Mouse (Mus musculus) CH12.LX (cell line): ENCODE measurements around the gene Tpsab1. TPM values are rescaled to one million over a fixed set of nuclear protein-coding genes. Genes with fewer than 3 reads are reported as not detected.

Source experiments
- DNase-seq: peaks from one replicate; pipeline ENCODE4 v3.0.0-alpha.2; 2013; ENCODE audit errors: extremely low read depth
- H3K27ac ChIP-seq: 2 replicates; pipeline ENCODE4 v1.5.1; 2012; ENCODE audit warnings: low read depth, mild to moderate bottlenecking, control low read depth, moderate library complexity; ENCODE audit not compliant: insufficient read depth
- H3K27me3 ChIP-seq: replicated peaks from 2 replicates; pipeline ENCODE3; 2012; ENCODE audit warnings: inconsistent platforms
- H3K36me3 ChIP-seq, 2 experiments: replicated peaks in 1 of 2; 2 replicates each; pipeline versions ENCODE3 to v1.6.1; 2012; ENCODE audit warnings: inconsistent platforms in 1 of 2, low read length in 1 of 2, mild to moderate bottlenecking in 1 of 2, mixed read lengths in 1 of 2, moderate library complexity in 1 of 2; ENCODE audit not compliant: control insufficient read depth in 1 of 2, insufficient read depth in 1 of 2
- H3K4me1 ChIP-seq, 2 experiments: 2 replicates each; pipeline ENCODE4 v1.6.1; 2012; ENCODE audit warnings: inconsistent platforms in 1 of 2, moderate library complexity in 1 of 2; ENCODE audit not compliant: insufficient read depth in 2 of 2, control insufficient read depth in 1 of 2
- H3K4me2 ChIP-seq: 2 replicates; pipeline ENCODE4 v1.6.1; 2012; ENCODE audit warnings: low read depth, mild to moderate bottlenecking, control low read depth; ENCODE audit not compliant: poor library complexity, insufficient read depth, severe bottlenecking
- H3K4me3 ChIP-seq, 3 experiments: fragments of 150-350 bp in 1 of 3; sonication (generic) in 1 of 3; replicated peaks in 1 of 3; 2 replicates each; pipeline versions ENCODE3 to v1.5.1; 2011 to 2012; ENCODE audit warnings: low read depth in 2 of 3, low read length in 2 of 3, mild to moderate bottlenecking in 2 of 3, moderate library complexity in 2 of 3, control low read depth in 1 of 3, improper control_type of control experiment in 1 of 3, inconsistent platforms in 1 of 3, mixed read lengths in 1 of 3; ENCODE audit not compliant: poor library complexity in 1 of 3
- H3K79me2 ChIP-seq: replicated peaks from 2 replicates; pipeline ENCODE4 v1.6.1; 2012; ENCODE audit warnings: mild to moderate bottlenecking, moderate library complexity; ENCODE audit not compliant: control insufficient read depth, poor library complexity, insufficient read depth, severe bottlenecking; ENCODE audit errors: extremely low read depth
- H3K9ac ChIP-seq: 2 replicates; pipeline ENCODE4 v1.6.1; 2012; ENCODE audit warnings: low read depth, mild to moderate bottlenecking, control low read depth, moderate library complexity; ENCODE audit not compliant: insufficient read depth
- H3K9me3 ChIP-seq: replicated peaks from 2 replicates; pipeline ENCODE3; 2012; ENCODE audit warnings: low read length, inconsistent platforms, mixed read lengths
- CHD1 ChIP-seq: IDR thresholded peaks from 2 replicates; pipeline ENCODE4 v1.6.1; 2012; ENCODE audit warnings: low read depth, low read length, improper control_type of control experiment, inconsistent platforms
- CTCF ChIP-seq, 2 experiments: IDR thresholded peaks in 1 of 2; conservative IDR thresholded peaks in 1 of 2; 2 replicates each; pipeline ENCODE4 v1.5.1; 2011 to 2012; ENCODE audit warnings: low read depth in 2 of 2, low read length in 2 of 2, improper control_type of control experiment in 1 of 2, inconsistent platforms in 1 of 2, mild to moderate bottlenecking in 1 of 2, moderate library complexity in 1 of 2
- ELF1 ChIP-seq: IDR thresholded peaks from 2 replicates; pipeline ENCODE4 v1.6.1; 2014; ENCODE audit warnings: low read depth, mild to moderate bottlenecking, inconsistent platforms, low read length, improper control_type of control experiment
- ETS1 ChIP-seq: conservative IDR thresholded peaks from 2 replicates; pipeline ENCODE4 v1.6.1; 2012; ENCODE audit warnings: low read depth, mild to moderate bottlenecking, inconsistent platforms, low read length, improper control_type of control experiment, moderate library complexity
- IRF4 ChIP-seq: IDR thresholded peaks from 2 replicates; pipeline ENCODE4 v1.6.1; 2014; ENCODE audit warnings: low read depth, mild to moderate bottlenecking, inconsistent platforms, low read length, improper control_type of control experiment
- MAX ChIP-seq: IDR thresholded peaks from 2 replicates; pipeline ENCODE4 v1.6.1; 2011; ENCODE audit warnings: low read length, improper control_type of control experiment
- MXI1 ChIP-seq: IDR thresholded peaks from 2 replicates; pipeline ENCODE4 v1.6.1; 2011; ENCODE audit warnings: mild to moderate bottlenecking, low read depth, low read length, improper control_type of control experiment
- NELFE ChIP-seq: IDR thresholded peaks from 2 replicates; pipeline ENCODE4 v1.6.1; 2011; ENCODE audit warnings: low read depth, low read length, improper control_type of control experiment
- POLR2AphosphoS2 ChIP-seq: IDR thresholded peaks from 2 replicates; pipeline ENCODE4 v1.6.1; 2011; ENCODE audit warnings: low read depth, low read length, improper control_type of control experiment
- RAD21 ChIP-seq: IDR thresholded peaks from 2 replicates; pipeline ENCODE4 v1.6.1; 2011; ENCODE audit warnings: low read depth, mild to moderate bottlenecking, low read length, improper control_type of control experiment, moderate library complexity
- SIN3A ChIP-seq: IDR thresholded peaks from 2 replicates; pipeline ENCODE4 v1.6.1; 2012; ENCODE audit warnings: low read length, improper control_type of control experiment, inconsistent platforms
- SMC3 ChIP-seq: IDR thresholded peaks from 2 replicates; pipeline ENCODE4 v1.6.1; 2011; ENCODE audit warnings: low read depth, low read length, improper control_type of control experiment
- TBP ChIP-seq: conservative IDR thresholded peaks from 2 replicates; pipeline ENCODE4 v1.6.1; 2011; ENCODE audit warnings: low read depth, low read length, improper control_type of control experiment
- TCF12 ChIP-seq: IDR thresholded peaks from 2 replicates; pipeline ENCODE4 v1.6.1; 2014; ENCODE audit warnings: low read depth, mild to moderate bottlenecking, inconsistent platforms, low read length, improper control_type of control experiment
- UBTF ChIP-seq: IDR thresholded peaks from 2 replicates; pipeline ENCODE4 v1.6.1; 2012; ENCODE audit warnings: low read depth, mild to moderate bottlenecking, inconsistent platforms, low read length, improper control_type of control experiment, moderate library complexity
- USF1 ChIP-seq: IDR thresholded peaks from 2 replicates; pipeline ENCODE4 v1.6.1; 2014; ENCODE audit warnings: low read depth, mild to moderate bottlenecking, inconsistent platforms, low read length, improper control_type of control experiment
- USF2 ChIP-seq: conservative IDR thresholded peaks from 2 replicates; pipeline ENCODE4 v1.6.1; 2011; ENCODE audit warnings: low read depth, low read length, improper control_type of control experiment
- ZC3H11A ChIP-seq: IDR thresholded peaks from 2 replicates; pipeline ENCODE4 v1.6.1; 2012; ENCODE audit warnings: low read depth, mild to moderate bottlenecking, inconsistent platforms, low read length, improper control_type of control experiment
- ZKSCAN1 ChIP-seq: IDR thresholded peaks from 2 replicates; pipeline ENCODE4 v1.6.1; 2012; ENCODE audit warnings: low read depth, inconsistent platforms, low read length, improper control_type of control experiment, borderline replicate concordance
- ZMIZ1 ChIP-seq: IDR thresholded peaks from 2 replicates; pipeline ENCODE4 v1.6.1; 2012; ENCODE audit warnings: low read depth, mild to moderate bottlenecking, inconsistent platforms, low read length, improper control_type of control experiment
- ZNF384 ChIP-seq: IDR thresholded peaks from 2 replicates; pipeline ENCODE4 v1.6.1; 2012; ENCODE audit warnings: low read depth, low read length, improper control_type of control experiment, inconsistent platforms
- dilution Hi-C: fragments of 300-500 bp; cut with MboI; formaldehyde crosslinking; loops from 2 replicates; pipeline ENCODE4 v1.14.3; 2020; ENCODE audit warnings: low sequenced_read_pairs; ENCODE audit not compliant: extremely low pct_unique_long_range_greater_than_20kb, extremely low pct_ligation_motif_present
- in situ Hi-C: fragments of 300-500 bp; cut with MboI; formaldehyde crosslinking; loops from 3 replicates; pipeline ENCODE4 v1.14.3; 2019; ENCODE audit warnings: low sequenced_read_pairs, low pct_ligation_motif_present, low pct_unique_long_range_greater_than_20kb, mixed read lengths
- polyA plus RNA-seq: library from polyadenylated mRNA; unstranded; fragments of >175 nt; gene quantifications from 2 replicates; pipeline ENCODE4 v1.2.1, GENCODE M21; 2012; ENCODE audit warnings: low read depth; ENCODE audit not compliant: insufficient read length
- total RNA-seq, 2 experiments: library from RNA; depleted of rRNA; stranded (reverse); fragments of 300-350 nt in 1 of 2; fragments of >200 nt in 1 of 2; gene quantifications; 2 replicates each; pipeline ENCODE4 v1.2.3; 2012 to 2014

The Tpsab1 gene
- total and polyA plus RNA-seq, 3 experiments: not detected

DNA sequence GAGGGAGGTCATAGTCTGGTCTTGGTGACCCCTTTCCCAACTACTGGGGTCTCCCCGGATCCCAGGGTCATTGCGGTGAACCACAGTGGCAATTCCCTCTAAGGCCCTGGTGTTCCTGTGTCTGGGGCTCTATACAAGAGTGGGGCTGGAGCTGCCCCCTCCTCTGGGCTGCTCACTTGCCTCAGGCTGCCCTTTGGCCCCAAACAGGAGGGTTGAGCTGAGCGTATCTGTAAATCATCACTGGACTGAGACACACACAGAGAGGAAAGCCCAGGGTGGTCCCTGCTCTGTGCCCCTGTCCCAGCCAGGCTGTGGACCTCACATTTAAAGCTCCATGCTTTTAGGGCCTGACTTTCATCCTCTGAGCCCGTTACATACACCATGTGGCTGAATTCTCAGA lies 7.1 kb downstream of the Tpsab1 start:
- dilution Hi-C loops: no loop called here
- peaks cover 24% of the 10 kb centered on the region for H3K9me3 ChIP-seq
- H3K27ac ChIP-seq: no peak overlapping the region
- H3K4me2 ChIP-seq: no peak overlapping the region
- in situ Hi-C loops: no loop called here
- H3K36me3 ChIP-seq: no peaks in the 10 kb centered on the region
- TF ChIP-seq MXI1 (no peak), POLR2AphosphoS2 (no peak), ELF1 (no peak), UBTF (no peak), ZKSCAN1 (no peak)
- no peak overlapping the region for H3K9ac ChIP-seq
- no peaks in the 10 kb centered on the region for H3K79me2 ChIP-seq
- no peak overlapping the region for H3K4me3 ChIP-seq
- H3K27me3 ChIP-seq: peaks cover 86% of the 10 kb centered on the region
- DNase-seq: no peak
- no peaks in the 10 kb centered on the region for H3K4me1 ChIP-seq

DNA sequence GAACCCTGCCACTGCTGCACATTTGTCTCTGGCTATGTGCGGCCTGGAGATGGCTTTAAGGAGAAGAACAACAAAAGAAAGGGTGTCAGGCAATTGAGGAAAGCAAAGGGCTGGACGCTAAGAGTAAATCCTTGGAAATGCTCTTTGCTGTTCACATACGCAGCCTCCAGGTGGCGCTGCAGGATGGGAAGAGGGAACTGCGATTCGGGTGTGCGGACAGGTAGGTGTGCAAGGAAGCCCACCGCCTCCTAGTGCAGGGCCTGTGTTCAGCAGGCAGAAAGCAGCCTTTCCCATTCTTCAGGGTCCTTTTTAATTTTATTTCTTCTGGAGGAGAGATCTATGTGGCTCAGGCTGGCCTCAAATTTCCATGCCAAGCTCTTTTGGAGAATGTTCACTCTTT lies 11.4 kb downstream of the Tpsab1 start:
- no peak overlapping the region for H3K4me2 ChIP-seq
- H3K27ac ChIP-seq: no peak overlapping the region
- H3K4me1 ChIP-seq: peaks cover 0 to 7% of the 10 kb centered on the region in 2 experiments; a peak in 2 of 4 replicates
- TF ChIP-seq CTCF (conservative IDR thresholded peaks at IDR 0.05 in 1 of 2, IDR thresholded peaks at IDR 0.05 in 1 of 2; ENCODE audit: low read depth in 2 of 2, low read length in 2 of 2) (peak; percentile 90 to 96), TBP (no peak), ZC3H11A (0 out of 2 replicates have a peak, but pooled peaks have one; percentile 4), SMC3 (peak; percentile 89), POLR2AphosphoS2 (no peak), RAD21 (peak; percentile 84)
- dilution Hi-C loops (no loop called here), in situ Hi-C loops (no loop called here)
- peaks cover 19% of the 10 kb centered on the region for H3K9me3 ChIP-seq
- H3K36me3 ChIP-seq: no peaks in the 10 kb centered on the region
- H3K27me3 ChIP-seq: peaks cover 92% of the 10 kb centered on the region
- no peaks in the 10 kb centered on the region for H3K79me2 ChIP-seq
- H3K4me3 ChIP-seq: no peak overlapping the region
- DNase-seq: peak; percentile 54
- no peak overlapping the region for H3K9ac ChIP-seq

DNA sequence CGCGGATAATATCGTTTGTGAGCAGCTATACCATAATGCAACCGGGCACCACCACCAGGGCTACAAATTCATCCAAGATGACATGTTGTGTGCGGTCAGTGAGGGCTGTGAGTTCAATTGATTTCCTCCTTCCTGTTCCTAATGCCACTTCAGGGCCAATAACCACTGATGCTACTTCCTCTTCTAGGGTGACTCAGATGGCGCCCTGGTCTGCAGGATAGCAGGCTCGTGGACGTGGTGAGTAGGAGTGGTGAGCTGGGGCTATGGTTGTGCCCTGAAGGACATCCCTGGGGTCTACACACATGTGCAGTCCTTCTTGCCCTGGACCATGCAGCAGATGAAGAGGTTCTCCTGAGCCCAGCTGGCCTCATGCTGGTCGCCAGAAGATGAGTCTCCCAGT lies 13.0 kb downstream of the Tpsab1 start:
- Histone ChIP-seq H3K4me3 (no peak overlapping the region), H3K36me3 (no peaks in the 10 kb centered on the region), H3K9ac (no peak overlapping the region), H3K4me1 (peaks cover 0 to 7% of the 10 kb centered on the region in 2 experiments; a peak in 2 of 4 replicates), H3K27ac (no peak overlapping the region), H3K79me2 (no peaks in the 10 kb centered on the region), H3K9me3 (peaks cover 3% of the 10 kb centered on the region), H3K27me3 (peaks cover 94% of the 10 kb centered on the region), H3K4me2 (no peak overlapping the region)
- TF ChIP-seq TCF12 (no peak), ZKSCAN1 (no peak), IRF4 (no peak), SIN3A (no peak), NELFE (no peak), USF1 (no peak), ZNF384 (no peak), ETS1 (no peak), USF2 (no peak), MAX (no peak), CHD1 (no peak), ZMIZ1 (no peak)
- dilution Hi-C loops: no loop called here
- in situ Hi-C loops: no loop called here
- DNase-seq: no peak
